Mouse (Mus musculus): Measurements from ENCODE around the gene Rere.

The Rere gene

GRCm38 (mm10) chr4:150242745-150243144 is 38.7 kb upstream of the Rere start:
- no peaks in the 10 kb centered on the region for H3K27me3 ChIP-seq (ENCODE audit: control insufficient read depth, insufficient read depth, low read length, poor library complexity, severe bottlenecking)
- DNase-seq (ENCODE audit: low read depth, low spot score) = no peak
- peaks cover 30% of the 10 kb centered on the region for H3K36me3 ChIP-seq (ENCODE audit: control insufficient read depth, insufficient read depth, low read length, poor library complexity, severe bottlenecking)

GRCm38 (mm10) chr4:150245876-150246275 is 35.6 kb upstream of the Rere start:
- no peak for DNase-seq (ENCODE audit: low read depth, low spot score)
- Histone ChIP-seq H3K27me3 (ENCODE audit: control insufficient read depth, insufficient read depth, low read length, poor library complexity, severe bottlenecking) (no peaks in the 10 kb centered on the region), H3K36me3 (ENCODE audit: control insufficient read depth, insufficient read depth, low read length, poor library complexity, severe bottlenecking) (peaks cover 36% of the 10 kb centered on the region)

GRCm38 (mm10) chr4:150248009-150248408 is 33.4 kb upstream of the Rere start:
- Histone ChIP-seq H3K27me3 (ENCODE audit: control insufficient read depth, insufficient read depth, low read length, poor library complexity, severe bottlenecking) (no peaks in the 10 kb centered on the region), H3K36me3 (ENCODE audit: control insufficient read depth, insufficient read depth, low read length, poor library complexity, severe bottlenecking) (peaks cover 18% of the 10 kb centered on the region)
- peak; percentile 79 for DNase-seq (ENCODE audit: low read depth, low spot score)

- DNase-seq (ENCODE audit: low read depth, low spot score) = no peak
- Histone ChIP-seq H3K36me3 (ENCODE audit: control insufficient read depth, insufficient read depth, low read length, poor library complexity, severe bottlenecking) (peaks cover 17% of the 10 kb centered on the region), H3K27me3 (ENCODE audit: control insufficient read depth, insufficient read depth, low read length, poor library complexity, severe bottlenecking) (no peaks in the 10 kb centered on the region)
Observed at GRCm38 (mm10) chr4:150248917-150249316, 32.5 kb upstream of the Rere start.

GRCm38 (mm10) chr4:150249731-150250270 is 31.6 kb upstream of the Rere start:
- peaks cover 14% of the 10 kb centered on the region for H3K36me3 ChIP-seq (ENCODE audit: control insufficient read depth, insufficient read depth, low read length, poor library complexity, severe bottlenecking)
- no peak for DNase-seq (ENCODE audit: low read depth, low spot score)
- H3K27me3 ChIP-seq (ENCODE audit: control insufficient read depth, insufficient read depth, low read length, poor library complexity, severe bottlenecking) = no peaks in the 10 kb centered on the region

GRCm38 (mm10) chr4:150250549-150251422 is 30.7 kb upstream of the Rere start:
- no peak for DNase-seq (ENCODE audit: low read depth, low spot score)
- peaks cover 12% of the 10 kb centered on the region for H3K36me3 ChIP-seq (ENCODE audit: control insufficient read depth, insufficient read depth, low read length, poor library complexity, severe bottlenecking)

GRCm38 (mm10) chr4:150254416-150254815 is 27.0 kb upstream of the Rere start:
- no peak for DNase-seq (ENCODE audit: low read depth, low spot score)
- no peaks in the 10 kb centered on the region; the same call in 1 of the 2 replicates for H3K36me3 ChIP-seq (ENCODE audit: control insufficient read depth, insufficient read depth, low read length, poor library complexity, severe bottlenecking)
- H3K27me3 ChIP-seq (ENCODE audit: control insufficient read depth, insufficient read depth, low read length, poor library complexity, severe bottlenecking) = no peaks in the 10 kb centered on the region

More at GRCm38 (mm10) chr4:150250549-150251422, 30.7 kb upstream of the Rere start:
- no peaks in the 10 kb centered on the region for H3K27me3 ChIP-seq (ENCODE audit: control insufficient read depth, insufficient read depth, low read length, poor library complexity, severe bottlenecking)

GRCm38 (mm10) chr4:150255181-150255580 is 26.3 kb upstream of the Rere start:
- Histone ChIP-seq H3K27me3 (ENCODE audit: control insufficient read depth, insufficient read depth, low read length, poor library complexity, severe bottlenecking) (no peaks in the 10 kb centered on the region), H3K36me3 (ENCODE audit: control insufficient read depth, insufficient read depth, low read length, poor library complexity, severe bottlenecking) (no peaks in the 10 kb centered on the region)
- no peak for DNase-seq (ENCODE audit: low read depth, low spot score)

GRCm38 (mm10) chr4:150257252-150258204 is 23.9 kb upstream of the Rere start:
- DNase-seq (ENCODE audit: low read depth, low spot score) = peak; percentile 83
- H3K27me3 ChIP-seq (ENCODE audit: control insufficient read depth, insufficient read depth, low read length, poor library complexity, severe bottlenecking) = no peaks in the 10 kb centered on the region
- no peaks in the 10 kb centered on the region for H3K36me3 ChIP-seq (ENCODE audit: control insufficient read depth, insufficient read depth, low read length, poor library complexity, severe bottlenecking)

- Histone ChIP-seq H3K27me3 (ENCODE audit: control insufficient read depth, insufficient read depth, low read length, poor library complexity, severe bottlenecking) (no peaks in the 10 kb centered on the region), H3K36me3 (ENCODE audit: control insufficient read depth, insufficient read depth, low read length, poor library complexity, severe bottlenecking) (no peaks in the 10 kb centered on the region)
- no peak for DNase-seq (ENCODE audit: low read depth, low spot score)
Observed at GRCm38 (mm10) chr4:150258388-150258787, 23.1 kb upstream of the Rere start.

GRCm38 (mm10) chr4:150259577-150259976 is 21.9 kb upstream of the Rere start:
- no peaks in the 10 kb centered on the region for H3K36me3 ChIP-seq (ENCODE audit: control insufficient read depth, insufficient read depth, low read length, poor library complexity, severe bottlenecking)
- no peaks in the 10 kb centered on the region for H3K27me3 ChIP-seq (ENCODE audit: control insufficient read depth, insufficient read depth, low read length, poor library complexity, severe bottlenecking)
- DNase-seq (ENCODE audit: low read depth, low spot score) = no peak

GRCm38 (mm10) chr4:150260111-150260510 is 21.3 kb upstream of the Rere start:
- DNase-seq (ENCODE audit: low read depth, low spot score) = no peak
- Histone ChIP-seq H3K27me3 (ENCODE audit: control insufficient read depth, insufficient read depth, low read length, poor library complexity, severe bottlenecking) (no peaks in the 10 kb centered on the region; the same call in 1 of the 2 replicates), H3K36me3 (ENCODE audit: control insufficient read depth, insufficient read depth, low read length, poor library complexity, severe bottlenecking) (no peaks in the 10 kb centered on the region)

- Histone ChIP-seq H3K27me3 (ENCODE audit: control insufficient read depth, insufficient read depth, low read length, poor library complexity, severe bottlenecking) (no peaks in the 10 kb centered on the region; the same call in 1 of the 2 replicates), H3K36me3 (ENCODE audit: control insufficient read depth, insufficient read depth, low read length, poor library complexity, severe bottlenecking) (no peaks in the 10 kb centered on the region)
- peak; percentile 60 for DNase-seq (ENCODE audit: low read depth, low spot score)
Observed at GRCm38 (mm10) chr4:150260745-150261144, 20.7 kb upstream of the Rere start.

GRCm38 (mm10) chr4:150262301-150262700 is 19.1 kb upstream of the Rere start:
- Histone ChIP-seq H3K36me3 (ENCODE audit: control insufficient read depth, insufficient read depth, low read length, poor library complexity, severe bottlenecking) (no peaks in the 10 kb centered on the region), H3K27me3 (ENCODE audit: control insufficient read depth, insufficient read depth, low read length, poor library complexity, severe bottlenecking) (no peaks in the 10 kb centered on the region; the same call in 1 of the 2 replicates)
- no peak for DNase-seq (ENCODE audit: low read depth, low spot score)
